Mouse (Mus musculus) embryo, embryonic 9.5 days (tissue): Measurements from ENCODE around the gene Itga11.
A peak's percentile ranks its signal among the peaks of the same experiment; 100 is the strongest.
"Not testable (repeated sequence)": the region's sequence is repeated elsewhere in the genome, so short reads cannot be mapped to it uniquely, and the experiment has no call there.

Experiments used
- DNase-seq: peaks from one replicate; pipeline ENCODE4 v3.0.0-alpha.2; 2017; ENCODE audit errors: extremely low spot score

The Itga11 gene

DNA sequence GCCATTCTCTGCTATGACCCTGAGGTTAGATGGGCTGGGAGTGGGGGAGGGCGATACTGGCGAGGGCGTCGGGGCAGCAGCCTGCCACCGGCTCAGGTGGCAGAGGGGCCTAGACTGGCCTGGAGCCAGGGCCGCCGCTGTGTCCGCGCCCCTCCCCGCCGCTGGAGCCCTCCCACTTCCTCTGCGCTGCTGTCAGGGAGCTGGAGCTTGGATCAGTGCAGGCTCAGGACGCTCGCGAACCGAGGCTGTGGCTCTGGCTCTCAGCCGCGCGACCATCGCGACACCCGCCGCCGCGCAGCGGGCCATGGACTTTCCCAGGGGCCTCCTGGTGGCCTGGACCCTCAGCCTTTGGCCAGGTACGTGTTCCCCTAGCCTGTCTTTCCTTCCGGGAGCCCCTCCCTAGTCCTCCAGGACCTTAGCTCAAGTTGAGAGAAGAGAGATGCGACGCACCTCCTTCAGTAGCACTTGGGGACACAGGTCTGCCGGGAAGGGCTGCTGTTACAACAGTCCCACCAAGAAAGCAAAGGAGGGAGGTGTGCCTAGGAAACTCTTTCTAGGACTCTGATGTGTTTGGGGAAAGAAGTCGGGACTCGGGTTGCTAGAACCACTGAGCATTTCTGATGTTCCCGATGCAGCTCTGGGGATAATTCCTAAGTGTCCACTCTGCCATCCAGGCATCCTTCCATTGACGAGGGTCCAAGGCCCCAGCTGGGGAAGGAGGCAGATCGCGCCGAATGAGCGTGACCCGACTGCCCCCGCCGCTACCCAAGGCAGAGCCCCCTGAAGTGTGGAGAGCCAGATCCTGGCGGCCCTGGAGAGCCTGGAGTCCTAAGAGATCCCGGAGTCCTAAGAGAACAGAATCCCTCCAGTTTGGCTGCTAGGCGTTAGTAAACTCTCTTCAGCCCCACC is at the start of gene Itga11:
Gene Itga11, plus strand, starts transcription at position 186 of the 909 bp plus-strand sequence.
- DNase-seq: peak; percentile 47

DNA sequence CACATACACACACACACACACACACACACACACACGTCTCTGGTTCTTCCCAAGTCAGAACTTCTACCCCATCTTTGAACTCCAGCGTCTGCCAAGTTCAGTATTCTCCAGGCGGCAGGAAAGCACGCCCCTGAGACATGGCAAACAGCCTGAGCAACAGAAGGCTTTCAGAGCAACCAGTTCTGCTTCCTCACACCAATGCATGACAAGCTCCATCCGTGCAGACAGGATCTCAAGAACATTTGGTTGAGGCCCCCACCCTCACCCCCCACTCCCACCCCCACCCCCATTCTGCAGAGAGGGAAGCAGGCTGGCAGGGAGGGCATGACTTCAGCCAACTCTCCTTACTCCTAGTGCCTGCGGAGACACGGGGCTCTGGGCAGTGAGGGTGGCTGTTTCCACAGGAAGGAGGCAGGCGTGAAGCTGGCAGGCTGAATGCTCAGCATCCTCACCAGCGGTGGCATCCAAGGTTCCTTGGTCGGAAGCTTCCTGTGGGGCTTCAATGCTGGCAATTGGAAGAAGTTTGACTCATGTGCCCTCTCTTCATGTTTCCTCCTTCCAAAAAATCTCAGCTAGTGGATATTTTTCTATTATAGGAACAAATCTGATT is 46.9 kb upstream of the Itga11 start:
- DNase-seq: no peak

DNA sequence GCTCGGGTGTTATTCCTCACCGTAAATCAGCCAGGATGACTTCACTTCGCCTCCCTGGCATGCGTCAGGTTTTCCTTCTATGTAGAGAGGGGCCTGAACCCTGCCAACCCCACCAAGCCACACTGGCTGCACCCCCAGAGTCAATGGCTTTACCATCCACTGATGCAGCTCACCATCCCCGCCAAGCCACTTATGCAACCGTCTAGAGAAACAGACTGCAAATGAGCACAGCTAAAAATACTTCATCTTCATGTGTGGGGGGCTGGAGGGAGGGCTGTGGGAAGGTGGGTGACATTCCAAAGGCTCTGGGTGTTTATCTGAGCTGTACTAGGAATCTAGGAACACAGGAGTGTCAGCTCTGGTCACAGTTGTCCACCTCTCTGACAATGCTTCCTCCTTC is 45.2 kb upstream of the Itga11 start:
- no peak for DNase-seq

DNA sequence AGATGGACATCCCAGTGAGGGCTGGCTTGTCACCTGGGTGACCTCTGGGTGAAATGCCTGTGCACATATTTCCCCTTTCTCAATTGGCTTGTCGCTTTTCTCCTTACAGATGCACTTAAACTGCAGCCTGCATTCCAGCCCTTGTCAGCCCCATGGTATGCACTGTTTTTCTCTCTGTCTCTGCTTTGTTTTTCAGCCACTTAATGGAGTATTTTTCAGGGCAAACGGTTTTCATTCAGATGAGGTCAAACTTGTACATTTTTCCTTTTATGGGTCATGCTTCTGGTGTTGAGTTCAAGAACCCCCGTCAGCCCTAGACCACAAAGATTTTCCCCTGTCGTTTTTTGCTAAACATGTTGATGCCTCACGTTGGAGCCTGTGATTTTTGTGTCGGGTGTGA is 39.6 kb upstream of the Itga11 start:
- no peak for DNase-seq

- no peak for DNase-seq
These were observed 37.9 kb upstream of the Itga11 start for GRCm38 (mm10) chr9:62639686-62640085.

DNA sequence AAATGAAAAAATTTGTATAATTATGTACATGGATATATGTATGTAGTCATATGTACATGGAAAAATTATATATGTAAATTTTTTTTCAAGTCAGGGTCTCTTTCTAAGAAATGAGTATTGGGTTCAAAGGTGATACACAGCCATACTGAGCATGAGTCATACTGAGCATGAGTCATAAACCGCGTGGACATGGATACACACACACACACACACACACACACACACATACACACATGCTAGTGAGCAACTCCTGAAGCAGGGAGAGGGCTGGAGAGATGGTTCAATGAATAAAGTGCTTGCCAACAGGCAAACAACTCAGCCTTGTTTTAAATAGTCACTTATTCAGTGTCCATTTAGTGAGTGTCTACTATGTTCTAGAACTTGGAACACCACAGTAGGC is 37.4 kb upstream of the Itga11 start:
- DNase-seq: no peak

DNA sequence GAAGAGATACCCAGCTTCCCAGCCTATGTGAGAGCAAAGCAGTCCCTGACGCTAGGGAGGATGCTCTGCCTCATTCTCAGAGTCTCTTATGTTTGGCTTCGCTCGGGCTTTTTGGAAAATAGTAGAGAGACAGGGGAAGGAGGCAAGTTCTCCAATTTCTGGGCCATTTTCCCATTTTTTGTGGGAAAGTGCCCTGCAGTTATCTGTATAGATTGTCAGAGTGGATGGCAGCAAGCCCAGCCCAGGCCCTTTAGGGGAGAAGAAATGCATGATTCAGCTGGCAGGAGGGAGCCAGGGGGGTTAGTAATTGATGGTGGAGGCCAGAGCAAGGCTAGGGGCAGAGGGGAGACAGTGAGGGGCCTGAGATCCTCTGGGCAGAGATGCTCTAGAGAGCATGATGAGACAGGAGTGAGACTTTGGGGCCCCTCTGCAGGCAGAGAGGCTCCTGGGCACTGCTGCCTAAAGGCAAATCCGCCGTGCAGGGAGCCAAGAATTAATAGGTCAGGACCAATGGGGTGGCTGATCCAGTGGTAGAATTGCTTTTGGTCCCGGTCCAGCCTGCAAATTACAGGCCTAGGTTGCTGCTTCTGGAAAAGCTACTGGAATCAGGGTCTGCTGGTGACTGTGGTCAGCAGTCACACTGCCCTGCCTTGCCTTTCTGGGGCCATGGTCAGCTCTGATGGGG is 31.8 kb upstream of the Itga11 start:
- no peak for DNase-seq

DNA sequence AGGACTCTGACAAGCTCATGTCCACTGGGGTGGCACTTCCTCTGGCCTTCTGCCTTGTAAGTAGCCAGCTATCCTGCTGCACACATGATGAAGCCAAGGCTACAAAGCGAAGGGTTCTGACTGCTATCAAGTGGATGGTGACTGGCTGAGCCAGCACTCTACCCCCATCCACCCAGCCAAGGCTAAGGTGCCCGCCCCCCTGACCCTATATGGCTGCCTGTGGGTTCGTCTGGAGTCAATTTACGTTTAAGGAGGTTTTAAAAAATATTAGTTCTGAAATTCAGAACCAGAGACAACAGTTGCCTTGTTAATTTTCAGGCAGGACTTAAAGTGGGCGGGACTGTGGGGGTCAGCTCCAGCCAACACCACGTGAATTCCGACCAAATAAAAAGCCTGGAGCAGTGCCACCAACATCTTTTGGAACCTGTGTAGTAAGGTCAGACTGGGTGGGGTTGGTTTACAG is 30.9 kb upstream of the Itga11 start:
- DNase-seq: no peak

DNA sequence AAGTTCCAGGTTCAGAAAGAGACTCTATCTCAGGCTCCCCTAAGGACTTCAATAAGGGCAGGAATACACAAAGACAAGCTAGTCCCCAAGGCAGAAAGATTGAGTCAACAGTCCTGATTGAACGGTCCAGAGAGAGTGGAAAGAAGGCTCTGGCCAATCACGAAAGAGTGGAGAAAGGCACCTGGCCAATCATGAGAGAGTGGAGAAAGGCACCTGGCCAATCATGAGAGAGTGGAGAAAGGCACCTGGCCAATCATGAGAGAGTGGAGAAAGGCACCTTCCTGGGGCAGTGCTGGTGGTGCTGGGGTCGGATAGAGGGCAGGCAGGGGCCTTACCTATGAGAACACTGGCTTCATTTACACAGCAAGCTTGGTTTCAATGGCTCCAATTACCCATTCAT is 28.2 kb upstream of the Itga11 start:
- no peak for DNase-seq

GRCm38 (mm10) chr9:62650764-62651163 is 26.9 kb upstream of the Itga11 start:
- no peak for DNase-seq

GRCm38 (mm10) chr9:62654336-62654735 is 23.3 kb upstream of the Itga11 start:
- no peak for DNase-seq

- DNase-seq: no peak
These were observed 19.6 kb upstream of the Itga11 start for GRCm38 (mm10) chr9:62658016-62658415.

GRCm38 (mm10) chr9:62659026-62659425 is 18.6 kb upstream of the Itga11 start:
- no peak for DNase-seq

GRCm38 (mm10) chr9:62660971-62661370 is 16.7 kb upstream of the Itga11 start:
- not testable (repeated sequence) for DNase-seq

DNA sequence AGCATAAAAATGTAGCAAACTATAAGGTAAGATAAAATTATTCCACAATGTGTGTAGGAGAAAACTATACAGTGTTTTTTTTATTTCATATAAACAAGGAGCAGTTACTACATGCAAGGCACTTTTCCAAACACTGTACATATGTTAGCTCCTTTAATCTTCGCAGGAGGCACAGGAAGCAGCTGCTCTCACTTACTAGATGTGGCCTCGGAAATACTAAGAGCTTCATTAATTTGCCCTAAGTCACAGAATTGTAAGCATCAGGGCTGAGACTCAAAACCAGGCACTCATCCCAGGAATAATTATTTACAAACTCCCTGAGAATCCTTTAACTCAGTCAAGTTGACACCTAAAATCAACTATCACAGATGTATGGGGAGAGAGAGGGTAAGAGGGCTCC is 14.2 kb upstream of the Itga11 start:
- no peak for DNase-seq

DNA sequence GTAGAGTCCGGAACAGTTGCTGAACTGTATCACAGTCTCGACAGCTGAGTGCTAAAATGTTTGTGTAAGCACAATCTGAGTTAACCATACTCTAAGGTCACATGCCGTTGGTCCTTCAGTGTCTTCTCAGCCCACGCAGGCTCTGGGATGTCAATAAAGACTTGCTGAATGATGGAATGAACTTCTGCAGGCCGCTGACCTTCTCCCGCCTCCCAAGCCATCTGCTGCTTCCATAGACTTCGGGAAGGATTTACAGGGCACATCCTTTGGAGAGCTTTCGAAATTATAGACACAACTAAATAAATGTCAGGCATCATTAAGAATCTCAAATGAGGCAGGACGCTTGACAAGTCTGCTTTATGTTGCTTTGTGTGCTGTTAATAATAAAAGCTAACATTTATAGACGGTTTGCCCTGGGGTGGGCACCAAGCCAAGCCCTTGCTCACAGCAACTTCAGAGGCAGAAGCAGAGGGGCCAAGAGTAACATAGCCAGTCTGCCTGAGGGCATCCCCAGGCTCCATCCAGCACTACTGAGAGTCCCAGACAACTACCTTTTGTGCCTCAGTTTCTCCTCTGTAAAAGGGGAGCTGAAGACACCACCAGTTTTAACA is 13.4 kb upstream of the Itga11 start:
- no peak for DNase-seq

DNA sequence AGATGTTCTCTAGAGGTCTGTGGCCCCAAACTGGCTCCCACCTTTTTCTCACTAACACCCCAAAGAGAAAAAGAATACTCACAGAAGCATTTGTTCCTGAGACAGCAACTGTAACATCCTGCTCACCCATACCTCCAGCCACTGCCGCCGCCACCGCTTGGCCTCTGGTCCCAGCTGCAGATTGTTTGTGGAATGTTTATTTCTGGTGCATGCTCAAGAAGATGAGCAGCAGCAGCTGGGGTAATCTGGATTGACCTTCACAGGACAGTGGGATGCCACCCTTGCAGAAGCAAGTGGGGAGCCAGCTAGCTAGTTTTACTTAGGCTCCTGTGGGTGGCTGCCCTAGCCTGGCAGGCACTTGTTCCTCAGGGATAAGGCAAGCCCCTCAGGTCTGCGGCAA is 11.7 kb upstream of the Itga11 start:
- DNase-seq: no peak

DNA sequence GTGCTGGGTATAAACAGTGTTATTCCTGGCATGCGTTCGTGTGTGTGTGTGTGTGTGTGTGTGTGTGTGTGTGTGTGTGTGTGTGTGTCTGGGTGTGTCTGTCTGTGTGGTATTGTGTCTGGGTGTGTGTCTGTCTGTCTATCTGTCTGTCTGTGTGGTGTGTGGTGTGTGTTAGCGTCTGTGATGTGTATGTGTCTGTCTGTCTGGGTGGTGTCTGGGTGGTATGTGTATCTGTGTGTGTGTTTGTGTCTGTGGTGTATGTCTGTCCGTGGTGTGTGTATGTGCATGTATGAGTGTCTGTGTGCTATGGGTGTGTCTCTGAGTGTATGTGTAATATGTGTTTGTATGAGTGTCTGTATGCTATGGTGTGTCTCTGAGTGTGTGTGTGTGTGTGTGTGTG is 9.1 kb upstream of the Itga11 start:
- no peak for DNase-seq

GRCm38 (mm10) chr9:62673241-62673640 is 4.4 kb upstream of the Itga11 start:
- DNase-seq: no peak

DNA sequence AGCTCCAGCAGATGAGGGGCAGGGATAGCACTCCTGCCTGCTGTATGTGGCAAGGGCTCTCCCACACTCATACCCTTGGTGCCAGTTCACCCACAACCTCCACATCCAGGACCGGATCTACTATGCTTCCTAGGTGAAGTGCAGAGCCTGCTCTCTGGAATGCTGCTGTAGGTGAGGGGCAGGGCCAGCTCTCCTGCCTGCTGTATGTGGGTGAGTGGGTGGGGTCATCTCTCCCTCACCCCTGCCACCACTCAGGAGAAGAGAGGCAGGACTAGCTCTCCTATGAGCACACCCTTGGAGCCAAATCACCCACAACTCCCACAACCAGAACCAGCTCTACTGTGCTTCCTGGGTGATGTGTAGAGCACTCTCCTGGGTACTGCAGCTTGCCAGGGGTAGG is 2.5 kb upstream of the Itga11 start:
- no peak for DNase-seq

DNA sequence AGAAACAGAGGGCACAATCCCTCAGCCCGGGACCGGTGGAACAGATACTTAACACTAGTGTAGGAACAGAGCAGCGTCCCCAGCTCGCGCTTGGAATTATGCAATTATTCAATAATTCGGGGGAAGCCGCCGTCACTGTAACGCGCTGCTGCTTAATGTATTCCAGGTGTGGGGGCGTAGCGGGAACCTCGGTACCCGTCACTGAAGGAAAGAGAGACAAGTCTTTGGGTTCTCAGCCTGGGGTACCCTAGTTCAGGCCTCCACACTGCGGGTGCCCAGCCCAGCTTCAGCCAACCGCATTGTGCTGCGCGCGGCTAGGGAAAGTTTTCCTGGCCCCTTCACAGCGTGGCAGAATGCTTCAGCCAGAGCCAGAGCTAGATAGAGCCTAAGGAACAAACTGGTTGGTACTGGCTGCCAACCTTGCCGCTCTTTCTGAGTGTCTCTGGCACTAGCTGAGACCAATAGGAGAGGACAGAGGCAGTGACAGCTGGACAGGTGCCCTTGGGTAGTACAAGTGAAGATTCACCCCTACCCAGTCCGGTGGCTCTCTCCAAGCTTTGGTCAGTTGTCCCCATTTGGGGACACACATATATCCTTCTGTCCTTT is 1.0 kb downstream of the Itga11 start:
- DNase-seq: no peak

DNA sequence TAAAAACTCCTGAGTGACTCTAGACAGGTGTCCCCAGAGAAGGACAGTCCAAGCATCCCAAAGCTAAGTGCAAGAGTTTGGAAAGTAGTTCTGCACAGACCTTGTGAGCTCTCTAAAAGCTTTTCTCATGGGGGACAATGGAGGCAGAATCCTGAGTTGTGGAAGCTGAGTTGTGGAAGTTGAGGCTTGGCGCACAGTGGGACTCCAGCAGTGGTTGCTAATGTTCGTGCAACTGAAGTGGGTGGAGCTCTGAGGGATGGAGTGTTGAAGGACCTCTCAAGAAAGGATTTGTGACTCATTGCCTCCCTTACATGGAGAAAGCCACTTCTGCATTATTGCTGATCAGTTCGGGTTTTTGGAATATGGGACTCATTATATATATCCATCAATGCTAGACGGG is 1.8 kb downstream of the Itga11 start:
- no peak for DNase-seq
